Mouse (Mus musculus) cerebral cortex, adult 2 months (tissue): ENCODE results near the gene Card19.

Experiments used
- WGBS: fragments of 180-500 bp; shearing (Covaris S2); methylation state at CpG from one replicate; pipeline ENCODE4 v1.1.7; 2018; 5-methylcytosine and 5-hydroxymethylcytosine counted together

Card19 gene

GRCm38 (mm10) chr13:49171729-49172128, 44.1 kb downstream of the Card19 start:
- WGBS = 42% methylated on average over 1 of the region's 1 CpGs

- 64% methylated on average over 11 of the region's 11 CpGs for WGBS
Measured at GRCm38 (mm10) chr13:49170623-49171022, 45.2 kb downstream of the Card19 start.

- 34% methylated on average over 17 of the region's 17 CpGs for WGBS
Measured at GRCm38 (mm10) chr13:49169448-49170207, 46.2 kb downstream of the Card19 start.

- WGBS = 60% methylated on average over 9 of the region's 9 CpGs
Measured at GRCm38 (mm10) chr13:49167081-49167480, 48.8 kb downstream of the Card19 start.

GRCm38 (mm10) chr13:49163645-49164044, 52.2 kb downstream of the Card19 start:
- WGBS = 87% methylated on average over 7 of the region's 7 CpGs

GRCm38 (mm10) chr13:49162722-49163121, 53.1 kb downstream of the Card19 start:
- WGBS = 90% methylated on average over 4 of the region's 4 CpGs

- WGBS = 51% methylated on average over 2 of the region's 2 CpGs
Measured at GRCm38 (mm10) chr13:49161236-49161635, 54.6 kb downstream of the Card19 start.

- WGBS = 70% methylated on average over 10 of the region's 10 CpGs
Measured at GRCm38 (mm10) chr13:49158040-49158713, 57.7 kb downstream of the Card19 start.

GRCm38 (mm10) chr13:49156645-49157044, 59.2 kb downstream of the Card19 start:
- 84% methylated on average over 4 of the region's 4 CpGs for WGBS

GRCm38 (mm10) chr13:49154621-49155020, 61.2 kb downstream of the Card19 start:
- 61% methylated on average over 7 of the region's 7 CpGs for WGBS

GRCm38 (mm10) chr13:49154028-49154427, 61.8 kb downstream of the Card19 start:
- WGBS = 79% methylated on average over 10 of the region's 10 CpGs
